7 mouse cellular contexts compared by ENCODE assay signal in genomic region chr12:17993368-17993767, GRCm38 (mm10).
DNase-seq lines count a peak whose midpoint lies in the region; ATAC-seq and TF ChIP-seq lines count a peak whose summit lies in the region.
"Not testable (repeated sequence)": the region's sequence is repeated elsewhere in the genome, so short reads cannot be mapped to it uniquely, and the experiment has no call there.

No protein-coding gene starts in this region.

- peak overlapping the region; percentile 61; the same call in 1 of the 2 replicates for H3K9ac ChIP-seq in forebrain, embryonic 13.5 days
- H3K9ac ChIP-seq in heart, embryonic 15.5 days; hindbrain, postnatal 0 days (replicated peaks; ENCODE audit: low read length); lung, postnatal 0 days (replicated peaks; ENCODE audit: low read depth): not testable (repeated sequence)
- H3K9ac ChIP-seq in limb, embryonic 12.5 days (replicated peaks) = peak overlapping the region; percentile 73
- peak overlapping the region; percentile 61 for H3K9ac ChIP-seq in neural tube, embryonic 12.5 days

- not testable (repeated sequence) for ATAC-seq in forebrain, embryonic 13.5 days; heart, embryonic 15.5 days (replicated peaks; ENCODE audit: insufficient number of reproducible peaks, insufficient read depth, low FRiP score, low read depth); hindbrain, postnatal 0 days; limb, embryonic 12.5 days (ENCODE audit: insufficient number of reproducible peaks, insufficient read depth, low FRiP score, low TSS enrichment, low read depth); lung, postnatal 0 days; neural tube, embryonic 12.5 days (ENCODE audit: low FRiP score, low read depth)

- H3K4me2 ChIP-seq in forebrain, embryonic 13.5 days = peak overlapping the region; percentile 57
- H3K4me2 ChIP-seq in heart, embryonic 15.5 days = peak overlapping the region; percentile 76
- peak overlapping the region; percentile 49; the same call in 1 of the 2 replicates for H3K4me2 ChIP-seq in hindbrain, postnatal 0 days (ENCODE audit: low read depth, low read length)
- peak overlapping the region; percentile 51 for H3K4me2 ChIP-seq in limb, embryonic 12.5 days
- H3K4me2 ChIP-seq in lung, postnatal 0 days (replicated peaks; ENCODE audit: low read depth, low read length) = peak overlapping the region; percentile 66
- H3K4me2 ChIP-seq in neural tube, embryonic 12.5 days (replicated peaks) = peak overlapping the region; percentile 62

- H3K4me1 ChIP-seq in forebrain, embryonic 13.5 days; heart, embryonic 15.5 days (replicated peaks); hindbrain, postnatal 0 days (ENCODE audit: insufficient read depth, low read length); limb, embryonic 12.5 days (replicated peaks); lung, postnatal 0 days (ENCODE audit: insufficient read depth, low read depth, low read length); neural tube, embryonic 12.5 days: not testable (repeated sequence)

- not testable (repeated sequence) for TF ChIP-seq CTCF in hindbrain, postnatal 0 days (IDR thresholded peaks at IDR 0.05; ENCODE audit: low read depth); lung, postnatal 0 days (IDR thresholded peaks at IDR 0.05)

- H3K4me3 ChIP-seq in forebrain, embryonic 13.5 days = peak overlapping the region; percentile 51
- peak overlapping the region; percentile 63 for H3K4me3 ChIP-seq in heart, embryonic 15.5 days
- peak overlapping the region; percentile 45 for H3K4me3 ChIP-seq in hindbrain, postnatal 0 days (ENCODE audit: low read length)
- peak overlapping the region; percentile 62 for H3K4me3 ChIP-seq in limb, embryonic 12.5 days (replicated peaks)
- peak overlapping the region; percentile 39; the same call in 1 of the 2 replicates for H3K4me3 ChIP-seq in lung, postnatal 0 days (ENCODE audit: low read depth, low read length)
- peak overlapping the region; percentile 61 for H3K4me3 ChIP-seq in neural tube, embryonic 12.5 days

- not testable (repeated sequence) for H3K9me3 ChIP-seq in forebrain, embryonic 13.5 days (replicated peaks); heart, embryonic 15.5 days (replicated peaks); hindbrain, postnatal 0 days (ENCODE audit: low read length); lung, postnatal 0 days (ENCODE audit: low read length); neural tube, embryonic 12.5 days
- peaks cover 11% of the 10 kb centered on the region for H3K9me3 ChIP-seq in limb, embryonic 12.5 days

- H3K27ac ChIP-seq in forebrain, embryonic 13.5 days; heart, embryonic 15.5 days; hindbrain, postnatal 0 days; limb, embryonic 12.5 days; lung, postnatal 0 days (ENCODE audit: low read length); neural tube, embryonic 12.5 days: not testable (repeated sequence)

- TF ChIP-seq EP300 in lung, postnatal 0 days (IDR thresholded peaks at IDR 0.05) = not testable (repeated sequence)

- 8% methylated on average over 22 of the region's 22 CpGs for WGBS in forebrain, embryonic 13.5 days
- WGBS in heart, embryonic 15.5 days = 7% methylated on average over 22 of the region's 22 CpGs
- WGBS in hindbrain, postnatal 0 days = 11% methylated on average over 22 of the region's 22 CpGs
- WGBS in limb, embryonic 12.5 days = 5% methylated on average over 22 of the region's 22 CpGs
- 5% methylated on average over 17 of the region's 22 CpGs for WGBS in lung, postnatal 0 days
- 7% methylated on average over 22 of the region's 22 CpGs for whole genome bisulfite sequencing in neural tube, embryonic 12.5 days

- H3K36me3 ChIP-seq in forebrain, embryonic 13.5 days (ENCODE audit: poor library complexity, severe bottlenecking); heart, embryonic 15.5 days; hindbrain, postnatal 0 days (ENCODE audit: insufficient read depth, low read length); limb, embryonic 12.5 days; lung, postnatal 0 days (ENCODE audit: insufficient read depth, low read length); neural tube, embryonic 12.5 days: not testable (repeated sequence)

- H3K27me3 ChIP-seq in forebrain, embryonic 13.5 days; heart, embryonic 15.5 days; hindbrain, postnatal 0 days (ENCODE audit: insufficient read depth, low read length); limb, embryonic 12.5 days; lung, postnatal 0 days (replicated peaks; ENCODE audit: insufficient read depth, low read length); neural tube, embryonic 12.5 days (replicated peaks): not testable (repeated sequence)

- DNase-seq in embryo, embryonic 11 days = peak; percentile 16
- peak; percentile 1 for DNase-seq in hindbrain, postnatal 0 days (ENCODE audit: low spot score)
- DNase-seq in lung, postnatal 0 days (ENCODE audit: low spot score) = not testable (repeated sequence)
